Mouse (Mus musculus) brain, embryonic 14.5 days (tissue): ENCODE data around the gene Gm21891. TPM values are rescaled to one million over a fixed set of nuclear protein-coding genes. Genes with fewer than 3 reads are reported as not detected.
"Not testable (repeated sequence)": the region's sequence is repeated elsewhere in the genome, so short reads cannot be mapped to it uniquely, and the experiment has no call there.

Source experiments
- DNase-seq: peaks from one replicate; pipeline ENCODE4 v3.0.0-alpha.2; 2011; ENCODE audit warnings: low read depth
- polyA plus RNA-seq: library from polyadenylated mRNA; depleted of rRNA; stranded (reverse); fragments of >200 nt; gene quantifications from 2 replicates; pipeline ENCODE4 v1.2.3, GENCODE M21; 2012; rRNA removed

The Gm21891 gene
- polyA plus RNA-seq, result not detected in 2 replicates

- not testable (repeated sequence) for DNase-seq
These were observed at the start of gene Gm21891 for GRCm38 (mm10) chrY:13133392-13133791. Gene Gm21891 (minus strand): TSS chrY:13133492.

- not testable (repeated sequence) for DNase-seq
These were observed 28.4 kb upstream of the Gm21891 start, which contains the start of gene Gm21425 for GRCm38 (mm10) chrY:13161668-13162067. Gene Gm21425 (plus strand): TSS chrY:13161968.

Other genes with a start within 250 kb of the Gm21891 start
- gene Gm20807, start 90.6 kb downstream of the Gm21891 start, polyA plus RNA-seq, result not detected in 2 replicates
- gene Gm21425, start 28.5 kb upstream of the Gm21891 start, polyA plus RNA-seq, result not detected in 2 replicates
- gene Gm21828, start 90.4 kb upstream of the Gm21891 start, polyA plus RNA-seq, result not detected in 2 replicates
- not detected in 2 replicates for gene Gm21440, start 118.9 kb upstream of the Gm21891 start, polyA plus RNA-seq
- gene Gm21454, start 119.0 kb upstream of the Gm21891 start, polyA plus RNA-seq, result not detected in 2 replicates
- not detected in 2 replicates for gene Gm21725, start 215.6 kb upstream of the Gm21891 start, polyA plus RNA-seq